Mouse (Mus musculus) left cerebral cortex, postnatal 25 days (tissue): ENCODE results near the gene Paqr7. TPM values are rescaled to one million over a fixed set of nuclear protein-coding genes. Genes with fewer than 3 reads are reported as not detected.
"Not testable (repeated sequence)": the region's sequence is repeated elsewhere in the genome, so short reads cannot be mapped to it uniquely, and the experiment has no call there.

Experiments used
- DNase-seq, 2 experiments: peaks; one replicate each; pipeline ENCODE4 v3.0.0; 2022; ENCODE audit warnings: low spot score in 2 of 2, mixed read lengths in 1 of 2
- intact Hi-C: fragments of 180-260 bp; cut with DNase I; formaldehyde crosslinking; loops from one replicate; pipeline ENCODE4 v1.15.1; 2025
- total RNA-seq, 2 experiments: library from RNA; stranded (reverse); gene quantifications; 2 replicates each; pipeline ENCODE4 v1.2.3; 2021

The Paqr7 gene
- total RNA-seq, 2 experiments from 2014 or later, result 61.2 to 63.3 TPM

- no peak for DNase-seq
- intact Hi-C loops, result loop anchor here (2.0 kb wide), 2 partner anchors 19 to 73 kb away; partner anchors contain the start of gene Pafah2
These were observed 27.1 kb upstream of the Paqr7 start for GRCm38 (mm10) chr4:134469341-134469796.

- intact Hi-C loops, result loop anchor here (2.0 kb wide), 2 partner anchors 19 to 73 kb away; partner anchors contain the start of gene Pafah2
- no peak for DNase-seq
These were observed 26.5 kb upstream of the Paqr7 start for GRCm38 (mm10) chr4:134469985-134470384.

GRCm38 (mm10) chr4:134471469-134471868, 25.0 kb upstream of the Paqr7 start:
- no peak for DNase-seq
- intact Hi-C loops, result no loop called here

GRCm38 (mm10) chr4:134473764-134474163, 22.7 kb upstream of the Paqr7 start:
- intact Hi-C loops, result no loop called here
- DNase-seq, result peak in 1 of 2 experiments; percentile 24

GRCm38 (mm10) chr4:134474240-134474639, 22.3 kb upstream of the Paqr7 start:
- peak in 1 of 2 experiments; percentile 35 for DNase-seq
- intact Hi-C loops, result no loop called here

- DNase-seq, result peak in 1 of 2 experiments; percentile 16
- intact Hi-C loops, result no loop called here
These were observed 19.6 kb upstream of the Paqr7 start for GRCm38 (mm10) chr4:134476899-134477298.

GRCm38 (mm10) chr4:134478031-134478430, 18.5 kb upstream of the Paqr7 start:
- peak; percentile 88 to 95 for DNase-seq
- intact Hi-C loops, result loop anchor here (1.0 kb wide), 1 partner anchor 82 kb away; the partner anchor contains the start of gene Pafah2

- intact Hi-C loops, result loop anchor here (10.0 kb wide), 2 partner anchors 195 to 225 kb away; partner anchors contain the start of genes Grrp1 and Pdik1l
- no peak for DNase-seq
These were observed 16.7 kb upstream of the Paqr7 start for GRCm38 (mm10) chr4:134479839-134480238.

- peak; percentile 74 to 75 for DNase-seq
These were observed 15.6 kb upstream of the Paqr7 start for GRCm38 (mm10) chr4:134480864-134481263.

GRCm38 (mm10) chr4:134481270-134481669, 15.2 kb upstream of the Paqr7 start:
- intact Hi-C loops, result loop anchor here (10.0 kb wide), 2 partner anchors 196 to 226 kb away; partner anchors contain the start of genes Grrp1 and Pdik1l
- no peak for DNase-seq

More at GRCm38 (mm10) chr4:134480864-134481263, 15.6 kb upstream of the Paqr7 start:
- intact Hi-C loops, result loop anchor here (10.0 kb wide), 2 partner anchors 196 to 226 kb away; partner anchors contain the start of genes Grrp1 and Pdik1l

GRCm38 (mm10) chr4:134482442-134482841, 14.1 kb upstream of the Paqr7 start:
- no peak for DNase-seq

GRCm38 (mm10) chr4:134483078-134483688, 13.3 kb upstream of the Paqr7 start:
- DNase-seq, result no peak
- intact Hi-C loops, result loop anchor here (10.0 kb wide), 2 partner anchors 198 to 228 kb away; partner anchors contain the start of genes Grrp1 and Pdik1l

More at GRCm38 (mm10) chr4:134482442-134482841, 14.1 kb upstream of the Paqr7 start:
- intact Hi-C loops, result loop anchor here (10.0 kb wide), 2 partner anchors 198 to 228 kb away; partner anchors contain the start of genes Grrp1 and Pdik1l

- peak; percentile 70 to 86 for DNase-seq
- intact Hi-C loops, result loop anchor here (10.0 kb wide), 2 partner anchors 199 to 229 kb away; partner anchors contain the start of genes Grrp1 and Pdik1l
These were observed 12.8 kb upstream of the Paqr7 start for GRCm38 (mm10) chr4:134483696-134484095.

- DNase-seq, result no peak
- intact Hi-C loops, result loop anchor here (10.0 kb wide), 2 partner anchors 199 to 229 kb away; partner anchors contain the start of genes Grrp1 and Pdik1l
These were observed 12.3 kb upstream of the Paqr7 start for GRCm38 (mm10) chr4:134484231-134484630.

GRCm38 (mm10) chr4:134485151-134485900, 11.2 kb upstream of the Paqr7 start:
- intact Hi-C loops, result loop anchor here (10.0 kb wide), 2 partner anchors 201 to 231 kb away; partner anchors contain the start of genes Grrp1 and Pdik1l
- DNase-seq, result no peak

GRCm38 (mm10) chr4:134488211-134488610, 8.3 kb upstream of the Paqr7 start:
- DNase-seq, result no peak
- intact Hi-C loops, result loop anchor here (10.0 kb wide), 2 partner anchors 203 to 233 kb away; partner anchors contain the start of genes Grrp1 and Pdik1l

GRCm38 (mm10) chr4:134489986-134490665, 6.4 kb upstream of the Paqr7 start:
- intact Hi-C loops, result loop anchor here (10.0 kb wide), 2 partner anchors 205 to 235 kb away; partner anchors contain the start of genes Grrp1 and Pdik1l
- no peak for DNase-seq

- no peak for DNase-seq
- intact Hi-C loops, result no loop called here
These were observed 4.8 kb upstream of the Paqr7 start for GRCm38 (mm10) chr4:134491716-134492115.

- DNase-seq, intact Hi-C loops: not testable (repeated sequence)
These were observed 2.3 kb upstream of the Paqr7 start for GRCm38 (mm10) chr4:134494161-134494560.
